Mouse (Mus musculus): ENCODE measurements around the gene Adam33.

GRCm38 (mm10) chr2:131040854-131041825 is 22.5 kb downstream of the Adam33 start:
- TF ChIP-seq CTCF (conservative IDR thresholded peaks at IDR 0.05; ENCODE audit: insufficient read depth, insufficient read length, low read depth, low read length): no peak
- no peak for TF ChIP-seq POLR2A (IDR thresholded peaks at IDR 0.05; ENCODE audit: low read depth, low read length)

Data from kidney, adult 2 months (tissue).